Mouse (Mus musculus) T-cell, adult 2 months (primary cell): ENCODE results near the gene Fam162b.

Source experiments
- DNase-seq: peaks from one replicate; pipeline ENCODE4 v3.0.0; 2022; ENCODE audit warnings: low spot score

Fam162b gene

GRCm38 (mm10) chr10:51590139-51590574, at the start of gene Fam162b:
Fam162b (minus strand) TSS chr10:51590517.
- DNase-seq: no peak

- DNase-seq: no peak
Measured at GRCm38 (mm10) chr10:51631411-51632136, 41.3 kb upstream of the Fam162b start, which contains the start of gene Gprc6a. Gprc6a (minus strand) TSS chr10:51631461.

- no peak for DNase-seq
Measured at GRCm38 (mm10) chr10:51621193-51621592, 30.9 kb upstream of the Fam162b start.

DNA sequence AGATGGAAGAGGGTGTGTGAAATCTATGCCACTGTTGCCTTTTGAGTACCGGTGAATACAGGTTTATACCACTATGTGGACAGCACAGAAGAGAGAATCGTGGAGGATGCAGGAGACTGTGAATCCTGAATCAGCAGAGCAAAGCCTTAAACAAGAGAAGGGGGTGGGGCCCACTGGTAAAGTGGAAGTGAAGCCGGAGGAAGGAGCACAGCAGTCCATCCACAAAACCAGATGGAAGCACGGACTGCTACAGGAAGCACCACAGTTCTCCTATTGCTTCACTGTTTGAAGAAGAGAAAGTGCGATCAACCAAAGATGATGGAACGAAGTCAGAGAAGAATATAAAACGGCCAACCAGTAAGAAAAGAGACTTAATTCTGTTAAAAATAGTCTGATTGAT, 29.8 kb upstream of the Fam162b start:
- no peak for DNase-seq

DNA sequence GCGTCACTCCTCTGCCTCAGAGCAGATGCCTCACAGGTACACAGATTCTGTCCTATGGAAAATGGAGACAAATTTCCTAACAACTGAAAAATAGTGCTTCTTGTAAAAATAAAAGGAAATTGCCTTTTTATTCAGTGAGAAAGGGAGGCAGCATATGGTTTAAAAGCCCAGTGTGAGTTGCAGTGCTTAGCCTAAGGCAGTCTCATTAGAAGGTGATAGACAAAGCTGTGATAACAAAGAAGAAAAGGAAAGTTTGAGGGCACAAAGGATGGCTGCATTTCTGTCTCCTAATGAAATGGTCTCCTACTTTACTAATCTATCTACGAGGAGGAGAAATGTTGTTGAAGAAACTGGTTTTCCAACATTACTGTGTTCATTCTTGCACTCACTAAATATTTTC, 28.2 kb upstream of the Fam162b start:
- DNase-seq: no peak

DNA sequence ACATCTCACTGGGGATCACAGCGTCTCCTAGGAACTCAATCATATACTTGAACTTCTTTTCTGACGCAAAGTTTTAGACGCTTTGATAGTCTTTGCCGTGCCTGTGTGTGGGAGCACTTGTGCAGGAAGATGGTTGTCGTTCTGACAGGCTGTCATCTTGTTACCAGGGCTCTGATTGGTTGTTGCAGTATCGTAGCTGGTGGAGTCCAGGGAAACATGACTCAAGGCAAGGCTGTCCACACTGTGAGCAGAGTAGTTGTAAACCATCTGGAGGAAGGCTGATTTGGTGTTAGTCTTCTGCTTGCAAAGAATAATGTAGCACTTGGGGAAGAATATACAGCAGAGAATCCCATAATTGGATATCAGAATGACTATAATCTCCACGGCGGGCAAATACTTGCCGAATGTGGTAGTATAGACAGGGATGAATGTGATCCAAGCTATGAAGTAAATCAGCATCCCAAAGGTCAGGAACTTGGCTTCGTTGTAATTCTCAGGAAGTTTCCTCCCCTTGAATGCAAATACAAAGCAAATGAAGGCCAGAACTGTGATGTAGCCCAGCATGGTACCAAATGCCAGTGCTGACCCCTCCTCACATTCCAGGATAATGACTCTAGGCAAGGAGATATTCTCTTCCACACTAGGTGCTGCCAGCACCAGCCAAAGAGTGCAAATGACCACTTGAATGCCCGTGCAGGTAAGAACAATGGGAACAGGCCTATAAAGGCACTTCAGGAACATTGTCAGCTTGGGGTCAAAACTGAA, 24.7 kb upstream of the Fam162b start:
- DNase-seq: no peak

DNA sequence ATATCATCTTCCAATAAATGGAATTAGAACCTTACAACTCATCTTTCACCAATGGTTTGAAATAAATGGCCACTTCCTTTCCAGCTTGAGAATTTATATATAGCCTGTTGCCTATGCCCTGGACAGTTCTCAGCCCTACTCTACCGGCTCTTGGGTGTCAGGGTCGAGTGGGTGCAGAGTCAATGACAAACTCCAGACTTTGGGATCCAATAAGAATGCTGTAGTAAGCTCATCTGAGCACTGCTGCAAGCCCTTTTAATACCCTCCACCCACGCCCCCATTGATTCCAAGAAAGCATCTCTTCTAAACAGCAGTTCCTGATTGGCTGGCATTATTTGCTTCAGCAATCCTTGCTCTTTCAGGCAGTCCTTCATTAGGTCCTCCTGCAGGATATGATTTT, 23.1 kb upstream of the Fam162b start:
- DNase-seq: no peak

- no peak for DNase-seq
Measured at GRCm38 (mm10) chr10:51611969-51612682, 21.8 kb upstream of the Fam162b start.

- DNase-seq: no peak
Measured at GRCm38 (mm10) chr10:51609741-51610425, 19.6 kb upstream of the Fam162b start.

DNA sequence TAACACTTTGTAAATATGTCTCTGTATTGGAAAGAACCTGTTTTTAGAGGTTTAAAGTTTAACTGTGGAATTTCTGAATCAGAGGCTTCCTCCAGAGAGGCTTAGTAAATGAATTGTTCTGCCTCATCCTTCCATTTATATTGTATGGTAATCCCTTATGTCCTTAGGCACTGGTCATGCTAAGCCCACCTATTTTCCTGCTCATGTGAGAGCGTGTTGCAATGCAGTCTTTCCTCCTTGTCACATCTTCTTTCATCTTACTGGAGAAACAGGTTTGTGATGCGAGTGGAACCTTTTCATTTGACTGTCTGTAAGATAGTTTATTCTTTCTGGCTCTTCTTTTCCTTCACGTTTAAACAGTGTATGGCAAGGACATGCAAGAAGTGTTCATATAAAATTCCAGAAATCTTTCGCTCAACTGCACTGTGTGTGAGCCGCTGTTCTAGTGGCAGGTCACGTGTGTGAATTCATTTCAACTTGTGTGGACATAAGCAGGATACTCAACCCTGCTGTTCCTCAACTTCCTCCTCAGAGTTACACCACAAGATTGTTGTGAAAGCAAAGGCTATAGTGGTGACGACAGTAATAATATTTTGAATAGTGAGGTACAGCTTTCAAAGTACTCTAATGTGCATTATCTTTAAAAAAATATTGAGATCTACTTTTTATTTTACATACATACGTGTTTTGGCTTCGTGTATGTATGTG, 6.8 kb upstream of the Fam162b start:
- DNase-seq: no peak

DNA sequence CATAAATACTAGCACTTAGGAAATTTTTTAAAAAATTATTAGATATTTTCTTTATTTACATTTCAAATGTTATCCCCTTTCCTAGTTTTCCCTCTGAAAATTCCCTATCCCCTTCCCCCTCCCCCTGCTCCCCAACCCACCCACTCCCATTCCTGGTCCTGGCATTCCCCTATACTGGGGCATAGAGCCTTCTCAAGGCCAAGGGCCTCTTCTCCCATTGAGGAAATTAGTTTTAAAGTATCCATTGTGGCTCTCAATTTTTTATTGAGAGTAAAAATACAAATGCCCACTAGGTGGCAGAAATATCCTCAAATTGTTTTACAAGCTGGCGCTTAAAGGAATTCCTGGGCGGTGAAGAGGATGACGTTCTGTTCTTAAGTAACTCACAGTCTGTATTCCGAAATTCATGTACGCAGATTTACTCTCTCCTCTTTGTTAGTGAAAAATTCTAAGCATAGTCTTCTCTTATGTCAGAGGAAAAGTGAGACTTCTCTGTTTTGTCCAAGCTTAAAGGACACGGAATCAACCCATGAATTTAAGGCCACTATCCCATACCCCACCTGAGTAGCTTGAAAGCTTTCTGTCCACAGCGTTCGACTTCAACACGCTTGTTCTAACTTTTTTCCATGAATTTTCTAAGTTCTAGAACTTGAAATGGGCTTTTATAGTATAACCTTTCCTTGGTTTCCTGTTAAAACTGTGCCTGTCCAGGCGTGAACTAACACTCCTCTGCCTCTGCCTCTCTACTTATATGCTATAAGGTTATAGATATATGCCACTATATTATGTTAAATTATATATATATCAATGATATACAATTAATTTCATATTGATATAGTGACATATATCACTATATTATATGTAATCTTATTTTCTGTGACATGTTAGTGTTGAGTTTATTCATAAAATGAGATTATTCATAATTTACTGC, 4.9 kb upstream of the Fam162b start:
- DNase-seq: no peak

DNA sequence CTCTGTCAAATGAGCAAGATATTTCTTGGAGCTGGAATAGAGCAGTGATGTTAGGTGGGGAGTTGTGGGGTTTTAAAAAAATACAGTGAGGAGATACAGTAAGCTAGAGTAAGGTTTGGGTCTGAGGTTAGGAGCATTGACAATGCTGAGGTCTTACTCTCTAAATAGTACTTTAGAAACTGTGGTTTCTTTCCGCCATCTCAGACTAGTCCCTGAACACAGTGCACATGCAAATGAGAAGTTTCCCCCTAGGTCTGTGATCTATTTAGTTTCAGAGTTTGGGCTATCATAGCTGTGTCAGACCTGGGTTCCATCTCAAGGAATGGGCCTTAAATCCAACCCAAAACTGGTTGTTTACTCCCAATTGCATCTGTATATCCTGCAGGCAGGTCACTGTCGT, 1.3 kb upstream of the Fam162b start:
- no peak for DNase-seq

DNA sequence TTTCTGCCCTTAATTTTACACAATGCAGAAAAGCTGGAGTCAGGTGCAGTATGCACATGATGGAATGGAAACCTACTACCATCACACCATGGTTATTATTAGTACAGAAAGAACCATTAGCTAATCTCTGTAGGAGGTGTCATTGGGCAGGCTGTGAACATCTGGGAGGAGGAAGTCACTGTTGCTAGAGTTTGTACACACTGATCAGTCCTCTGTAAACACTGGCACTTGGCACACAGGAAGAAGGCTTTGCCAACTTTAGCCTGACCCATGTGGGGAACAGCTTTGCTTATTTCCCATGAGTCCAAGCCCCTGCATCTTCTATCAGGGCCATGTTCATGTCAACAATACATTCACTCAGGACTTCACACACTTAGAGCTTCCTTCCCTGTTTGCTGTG, 5.4 kb downstream of the Fam162b start:
- DNase-seq: no peak

DNA sequence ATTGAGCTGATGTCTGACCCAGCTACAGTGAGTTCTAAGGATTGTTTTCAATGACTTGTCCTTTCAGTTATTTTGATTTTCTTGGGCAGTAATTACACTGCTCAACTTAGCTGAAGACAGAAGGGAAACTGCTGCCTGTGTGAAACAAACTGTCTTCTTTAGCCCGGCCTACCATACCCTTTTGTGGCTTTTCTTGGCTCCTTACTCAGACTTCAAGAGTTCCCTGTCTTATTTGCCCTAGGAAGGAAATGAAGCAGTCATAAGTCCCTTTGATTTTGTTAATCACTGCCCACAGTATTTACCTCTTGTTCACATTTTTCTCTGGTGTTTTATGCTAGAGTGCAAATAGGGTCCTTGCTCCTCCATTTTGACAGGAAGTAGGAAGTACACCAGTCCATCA, 5.9 kb downstream of the Fam162b start:
- no peak for DNase-seq

DNA sequence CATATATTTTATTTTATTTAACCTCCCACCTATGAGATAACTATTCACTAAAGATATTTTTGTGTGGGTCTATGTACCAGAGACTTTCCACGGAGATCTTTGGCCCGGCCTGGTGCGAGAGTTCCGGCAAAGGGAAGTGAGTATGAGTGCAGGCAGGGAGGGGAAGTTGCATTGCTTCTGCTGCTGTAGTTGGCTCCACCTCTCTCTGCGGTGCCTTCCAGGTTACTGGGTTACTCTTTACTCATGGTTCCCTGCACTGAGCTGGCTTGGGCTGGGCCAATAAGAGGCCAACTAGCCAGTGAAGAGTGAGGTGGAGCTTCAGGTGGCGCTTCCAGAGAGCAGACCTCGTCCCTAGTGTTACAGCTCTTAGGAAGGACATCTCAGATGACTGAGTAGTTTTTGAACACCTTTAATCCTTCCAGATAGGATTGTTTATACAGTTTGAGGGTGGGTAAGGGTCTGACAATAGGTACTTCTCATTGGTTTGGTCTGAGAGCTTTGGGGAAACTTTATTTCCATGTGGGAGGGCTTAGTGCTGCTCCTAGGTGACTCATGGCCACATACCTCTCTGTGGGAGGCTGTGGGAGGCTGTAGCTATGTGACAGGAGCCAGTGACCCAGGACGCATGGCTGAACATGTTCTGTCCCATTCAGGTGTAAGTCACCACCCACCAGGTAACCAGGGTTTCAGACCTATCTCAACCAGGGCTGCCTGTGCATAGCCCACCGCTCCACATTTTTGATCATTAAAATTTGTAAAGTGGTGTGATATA, 18.9 kb downstream of the Fam162b start:
- no peak for DNase-seq

GRCm38 (mm10) chr10:51556005-51556404, 34.3 kb downstream of the Fam162b start:
- DNase-seq: no peak

GRCm38 (mm10) chr10:51553348-51554123, 36.8 kb downstream of the Fam162b start:
- no peak for DNase-seq
